Mouse (Mus musculus) layer of hippocampus, adult 2 months (tissue): ENCODE results near the gene Nudt22. TPM values are rescaled to one million over a fixed set of nuclear protein-coding genes. Genes with fewer than 3 reads are reported as not detected.
A peak's percentile ranks its signal among the peaks of the same experiment; 100 is the strongest.
"Not testable (repeated sequence)": the region's sequence is repeated elsewhere in the genome, so short reads cannot be mapped to it uniquely, and the experiment has no call there.

Experiments
- DNase-seq, 2 experiments: peaks; one replicate each; pipeline ENCODE4 v3.0.0; 2022; ENCODE audit warnings: low spot score in 2 of 2
- H3K27ac ChIP-seq: fragments of 200-600 bp; 2 replicates; pipeline ENCODE4 v1.8.1; 2022
- H3K4me3 ChIP-seq: fragments of 200-600 bp; 2 replicates; pipeline ENCODE4 v1.8.1; 2022; ENCODE audit warnings: mild to moderate bottlenecking
- CTCF ChIP-seq: fragments of 200-600 bp; conservative IDR thresholded peaks from 2 replicates; pipeline ENCODE4 v1.8.1; 2022; ENCODE audit warnings: antibody characterized with exemption, mild to moderate bottlenecking, moderate library complexity
- total RNA-seq, 2 experiments: library from RNA; stranded (reverse); gene quantifications; 2 replicates each; pipeline ENCODE4 v1.2.3; 2021

Gene Nudt22
- total RNA-seq, 2 experiments from 2014 or later, result 13.2 to 15.5 TPM

DNA sequence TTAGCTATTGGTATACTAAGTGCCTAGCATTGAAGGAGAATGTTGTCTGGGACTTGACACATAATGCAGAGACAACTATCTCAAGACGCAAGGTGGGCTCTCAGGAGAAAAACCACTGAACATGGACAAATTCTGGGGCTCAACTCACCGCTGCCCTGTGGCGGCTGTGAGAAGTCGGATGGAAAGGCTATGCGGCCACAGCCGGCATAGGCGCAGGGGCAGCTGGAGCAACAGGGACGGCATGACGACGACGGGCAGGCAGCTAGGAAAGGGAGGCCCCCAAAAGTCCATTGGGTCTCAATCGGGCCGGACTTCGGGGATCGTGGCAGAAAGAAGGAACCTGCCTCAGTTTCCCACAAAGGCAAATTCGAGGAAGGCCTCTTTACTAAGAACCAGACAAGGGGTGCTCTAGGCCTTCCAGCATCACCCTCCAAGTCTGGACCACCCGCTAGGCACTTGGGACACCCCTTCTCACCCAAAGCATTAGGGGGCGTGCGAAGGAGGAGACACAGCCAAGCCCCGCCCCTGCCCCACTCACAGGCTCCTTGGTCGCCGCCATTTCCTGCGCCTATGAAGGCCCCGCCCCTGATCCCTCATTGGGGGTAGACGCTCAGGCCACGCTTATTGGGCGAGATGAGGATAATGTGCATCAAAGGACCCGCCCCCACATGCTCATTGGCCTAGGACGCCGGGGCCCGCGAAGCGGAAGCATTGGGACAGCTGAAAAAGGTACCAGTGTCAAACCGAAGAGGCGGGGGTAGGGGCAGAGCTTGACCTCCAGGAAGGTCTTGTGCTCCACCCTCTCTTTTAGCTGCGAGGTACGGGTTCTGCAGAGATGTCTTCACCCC, 3.7 kb downstream of the Nudt22 start, which contains the start of gene Dnajc4:
Dnajc4 (minus strand) TSS at position 562 of the 848 bp plus-strand sequence.
- DNase-seq, result peak; percentile 94 to 97
- H3K4me3 ChIP-seq, result peak within 1 kb of the TSS; percentile 78
- peak within 1 kb of the TSS; percentile 84 for H3K27ac ChIP-seq
- TF ChIP-seq CTCF, result peak; percentile 55

DNA sequence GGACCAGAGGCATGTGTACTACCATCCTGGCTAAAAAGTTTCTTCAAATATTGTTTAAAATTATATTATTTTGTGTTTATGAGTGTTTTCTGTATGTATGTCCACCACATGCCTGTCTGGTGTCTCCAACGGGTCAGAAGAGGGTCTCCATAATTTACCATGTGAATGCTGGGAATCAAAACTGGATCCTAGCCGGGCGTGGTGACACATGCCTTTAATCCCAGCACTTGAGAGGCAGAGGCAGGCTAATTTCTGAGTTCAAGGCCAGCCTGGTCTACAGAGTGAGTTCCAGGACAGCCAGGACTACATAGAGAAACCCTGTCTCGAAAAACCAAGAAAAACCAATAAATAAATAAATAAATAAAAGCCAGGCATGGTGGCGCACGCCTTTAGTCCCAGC, 4.8 kb downstream of the Nudt22 start:
- not testable (repeated sequence) for DNase-seq, H3K27ac ChIP-seq, H3K4me3 ChIP-seq

DNA sequence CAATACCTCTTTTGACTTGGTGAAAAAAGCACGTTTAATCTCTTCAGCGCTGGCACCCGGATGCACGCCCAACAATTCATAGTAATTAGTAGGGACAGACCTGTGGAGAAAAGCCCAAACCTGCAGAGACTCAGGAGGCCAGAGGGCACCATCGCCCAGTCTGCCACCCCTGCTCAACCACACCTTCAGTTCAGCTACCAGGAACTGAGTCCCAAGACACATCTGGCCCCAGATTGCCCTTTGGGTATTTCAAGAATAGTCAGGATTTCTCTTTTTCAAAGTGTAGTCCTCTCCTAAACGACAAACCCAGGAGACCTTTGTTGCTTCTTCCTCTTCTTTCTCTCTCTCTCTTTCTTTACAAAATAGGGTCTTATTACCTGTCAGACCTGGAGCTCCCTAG, 5.2 kb downstream of the Nudt22 start:
- Histone ChIP-seq H3K4me3 (no peak overlapping the region), H3K27ac (no peak overlapping the region)
- no peak for DNase-seq
- TF ChIP-seq CTCF, result no peak

DNA sequence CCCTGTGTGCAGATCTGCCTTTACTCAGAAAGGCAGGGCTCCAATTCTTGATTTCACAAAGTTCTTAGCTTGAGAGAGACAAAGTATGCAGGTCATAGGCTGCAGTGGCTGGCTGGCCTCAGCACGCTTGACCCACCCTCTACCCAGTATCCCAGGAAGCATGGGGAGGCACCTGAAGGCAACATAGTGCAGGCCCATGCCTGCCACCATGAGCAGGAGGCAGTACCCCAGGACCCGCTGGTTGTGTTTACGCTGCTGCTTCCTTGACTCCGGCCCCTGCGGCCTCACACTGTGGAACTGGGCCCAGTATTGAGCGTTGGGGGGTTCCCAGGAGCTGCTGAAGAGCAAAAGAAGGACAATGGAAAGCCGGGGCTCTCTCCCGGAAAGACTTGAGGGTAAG, 6.7 kb downstream of the Nudt22 start:
- H3K4me3 ChIP-seq, result no peak overlapping the region
- H3K27ac ChIP-seq, result no peak overlapping the region
- TF ChIP-seq CTCF, result no peak
- no peak for DNase-seq

DNA sequence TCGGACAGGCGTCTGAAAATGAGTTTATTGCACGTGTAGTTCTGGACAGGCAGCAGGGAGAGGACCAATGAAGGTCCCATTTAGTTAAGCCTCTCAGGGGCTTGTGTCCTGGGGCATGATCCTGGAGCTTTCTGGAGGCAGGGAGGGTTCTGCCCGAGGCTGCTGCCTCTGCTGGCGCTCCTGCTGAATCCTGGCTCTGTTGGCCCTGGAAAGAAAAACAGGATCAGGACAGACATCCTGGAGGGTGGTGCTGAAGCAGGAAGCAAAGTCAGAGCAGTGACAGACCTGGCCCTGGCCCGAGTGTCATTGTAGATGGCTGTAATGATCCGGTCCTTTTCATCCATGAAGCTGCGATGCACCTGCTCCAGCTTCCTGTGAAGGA, 8.0 kb downstream of the Nudt22 start:
- Histone ChIP-seq H3K4me3 (peak overlapping the region; percentile 81), H3K27ac (peak overlapping the region; percentile 96)
- DNase-seq, result no peak
- no peak for TF ChIP-seq CTCF

DNA sequence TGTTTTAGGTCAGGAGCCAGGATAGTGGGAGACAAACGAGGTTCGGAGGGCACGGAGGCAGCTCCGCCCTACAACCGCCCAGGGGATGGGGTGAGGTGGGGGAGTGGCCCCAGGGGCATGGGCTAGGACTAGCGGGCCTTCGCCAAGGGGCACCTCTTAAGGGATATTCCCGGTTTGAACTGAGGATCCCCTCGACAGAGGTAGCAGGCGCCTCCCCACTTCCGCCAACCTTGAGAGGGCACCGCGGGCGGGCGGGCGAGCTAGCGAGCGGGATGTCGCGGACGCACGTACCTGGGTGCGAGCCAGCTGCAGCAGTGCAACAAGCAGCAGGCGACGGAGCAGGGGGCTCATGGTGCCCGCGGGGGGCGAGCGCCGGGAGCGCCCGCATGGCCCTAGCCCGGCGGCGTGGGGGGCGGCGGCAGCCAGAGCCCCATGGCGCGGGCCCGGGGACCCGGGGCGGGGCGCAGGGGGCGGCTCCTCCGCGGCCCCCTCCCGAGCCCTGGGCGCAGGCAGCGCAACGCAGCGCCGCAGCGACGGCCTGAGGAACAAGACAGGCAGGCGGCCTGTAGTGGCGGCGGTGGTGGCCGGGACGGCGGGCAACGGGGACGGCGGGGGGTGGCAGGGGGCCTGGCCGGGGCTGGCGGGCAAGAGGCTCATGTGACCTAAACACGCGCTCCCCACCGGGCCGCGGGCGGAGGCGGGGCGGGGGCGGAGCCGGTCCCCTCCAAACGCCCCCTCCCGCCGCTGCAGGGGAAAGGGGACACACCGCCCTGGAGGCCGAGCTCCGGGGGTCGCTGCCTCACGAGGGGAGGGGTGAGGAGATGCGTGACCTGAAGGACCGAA, 8.6 kb downstream of the Nudt22 start, which contains the start of gene Vegfb:
Vegfb (minus strand) TSS at position 591 of the 843 bp plus-strand sequence.
- peak within 1 kb of the TSS; percentile 81 for H3K4me3 ChIP-seq
- DNase-seq, result peak in 1 of 2 experiments; percentile 64
- peak within 1 kb of the TSS; percentile 96 for H3K27ac ChIP-seq
- no peak for TF ChIP-seq CTCF

DNA sequence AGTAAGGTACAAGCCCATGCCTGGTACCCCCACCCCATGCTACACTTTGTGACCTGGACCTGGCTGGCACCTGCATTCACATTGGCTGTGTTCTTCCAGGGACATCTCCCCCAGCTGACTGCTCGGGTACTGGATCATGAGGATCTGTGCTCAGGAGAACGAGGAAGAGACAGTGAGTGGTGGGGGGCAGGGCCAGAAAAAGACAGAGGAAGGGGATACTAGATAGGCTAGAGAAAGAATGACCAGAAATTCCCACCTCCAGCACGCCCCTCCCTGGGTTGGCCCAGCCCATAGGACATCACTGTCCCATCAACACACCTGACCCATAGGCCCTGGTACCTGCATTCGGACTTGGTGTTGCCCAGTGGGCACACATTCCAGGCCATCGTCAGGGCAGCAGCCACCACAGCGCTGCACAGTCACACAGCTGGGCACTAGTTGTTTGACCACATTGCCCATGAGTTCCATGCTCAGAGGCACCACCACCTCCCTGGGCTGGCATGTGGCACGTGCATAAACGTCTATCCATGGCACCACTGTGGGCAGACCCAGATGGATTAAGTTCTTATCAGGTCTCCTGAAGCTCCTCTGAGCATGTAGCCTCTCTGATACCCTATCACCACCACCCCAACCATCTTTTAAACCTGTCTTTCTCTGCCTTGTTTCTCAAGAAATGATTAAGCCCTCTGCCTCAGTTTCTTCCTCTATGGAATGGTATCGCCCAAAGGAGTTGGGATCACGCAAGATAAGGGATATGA, 9.8 kb downstream of the Nudt22 start:
- Histone ChIP-seq H3K27ac (peak overlapping the region; percentile 96), H3K4me3 (peak overlapping the region; percentile 81)
- no peak for TF ChIP-seq CTCF
- DNase-seq, result no peak

DNA sequence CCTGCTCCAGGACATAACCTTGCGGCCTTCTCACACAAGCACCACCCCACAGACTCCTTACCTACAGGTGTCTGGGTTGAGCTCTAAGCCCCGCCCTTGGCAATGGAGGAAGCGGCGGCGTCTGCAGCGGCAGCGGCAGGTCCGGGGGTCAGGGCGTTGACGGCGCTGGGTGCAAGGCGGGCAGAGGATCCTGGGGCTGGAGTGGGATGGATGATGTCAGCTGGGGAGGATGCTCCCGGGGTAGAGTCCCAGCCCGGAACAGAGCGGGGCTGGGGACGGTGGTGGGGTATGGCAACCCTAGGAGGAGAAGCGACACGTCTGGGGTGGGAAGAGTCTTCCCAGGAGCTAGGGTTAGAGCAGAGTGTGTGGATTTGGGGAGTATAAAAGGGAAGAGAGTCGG, 10.6 kb downstream of the Nudt22 start:
- DNase-seq, result no peak
- Histone ChIP-seq H3K4me3 (no peak overlapping the region), H3K27ac (no peak overlapping the region)
- no peak for TF ChIP-seq CTCF

DNA sequence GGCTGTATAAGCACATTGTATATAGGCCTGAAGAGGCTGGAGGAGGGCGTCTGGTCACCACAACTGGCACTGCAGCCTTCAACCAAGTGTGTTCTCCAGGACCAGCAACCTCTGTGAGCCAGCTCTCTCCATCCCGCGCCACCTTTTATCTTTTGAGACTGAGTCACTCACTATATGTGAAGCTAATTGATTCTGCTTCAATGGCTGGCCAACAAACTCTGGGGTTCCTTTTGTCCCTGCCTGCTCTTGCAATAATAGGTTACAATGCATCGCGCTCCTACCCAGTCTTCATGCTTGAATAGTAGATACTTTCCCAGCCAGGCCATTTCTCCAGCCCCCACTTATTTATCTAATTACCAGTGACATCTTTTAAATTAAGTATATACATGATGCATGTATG, 12.3 kb downstream of the Nudt22 start:
- no peak overlapping the region for H3K4me3 ChIP-seq
- H3K27ac ChIP-seq, result no peak overlapping the region
- no peak for TF ChIP-seq CTCF
- no peak for DNase-seq

DNA sequence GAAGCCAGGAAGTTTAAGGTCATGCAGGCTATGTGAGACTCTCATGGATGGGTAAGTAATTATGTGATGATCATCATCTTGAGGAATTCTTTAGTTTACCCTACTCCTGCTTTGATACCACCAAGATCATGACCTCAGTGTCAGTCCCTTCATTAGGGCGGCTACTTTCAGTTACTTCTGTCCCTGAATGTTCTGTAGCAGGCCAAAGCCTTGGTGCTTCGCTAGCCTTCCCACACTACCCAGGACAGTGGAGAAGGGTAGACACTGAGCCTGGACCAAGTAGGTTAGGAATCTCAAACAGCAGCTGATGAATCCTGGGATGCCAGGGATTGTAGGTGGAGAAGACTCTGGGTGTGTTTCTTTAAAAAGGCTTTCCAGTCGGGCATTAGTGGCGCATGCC, 14.5 kb downstream of the Nudt22 start:
- H3K27ac ChIP-seq, result peak overlapping the region; percentile 98
- H3K4me3 ChIP-seq, result no peak overlapping the region
- no peak for DNase-seq
- no peak for TF ChIP-seq CTCF

DNA sequence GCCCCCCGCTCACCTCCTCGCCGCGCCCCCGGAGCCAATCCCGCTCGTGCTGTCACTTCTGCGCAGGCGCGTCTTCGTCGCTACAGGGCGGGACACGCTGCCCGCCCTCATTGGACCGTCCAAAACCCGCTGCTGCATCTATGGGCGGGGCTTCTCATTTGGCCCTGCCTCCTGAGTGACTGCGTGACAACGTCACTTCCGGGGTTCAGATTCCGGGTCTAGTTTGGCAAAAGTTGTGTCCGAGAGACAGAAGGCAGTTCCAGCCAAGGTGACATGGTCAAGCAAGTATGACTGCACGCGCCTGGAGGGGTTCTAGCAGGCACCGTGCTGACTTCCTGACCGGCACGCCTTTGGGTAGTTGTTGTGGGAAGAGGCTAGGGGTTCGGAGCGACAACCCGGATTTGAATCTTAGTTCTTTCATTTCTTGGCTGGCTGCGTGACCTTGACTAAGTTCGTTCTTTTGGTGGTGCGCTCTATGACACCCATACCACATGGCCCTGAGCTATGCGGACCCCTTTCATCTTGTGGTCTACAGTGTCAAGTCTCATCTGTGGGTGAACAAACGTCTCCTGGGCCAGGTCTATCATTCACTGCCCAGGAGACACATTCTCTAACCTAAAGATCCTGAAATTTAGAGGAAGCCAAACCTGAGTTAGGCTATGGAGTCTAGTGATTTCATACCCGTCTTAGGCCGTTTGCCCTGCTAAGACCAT, 15.4 kb downstream of the Nudt22 start, which contains the start of gene Fkbp2:
Fkbp2 (minus strand) TSS at position 121 of the 713 bp plus-strand sequence.
- peak within 1 kb of the TSS; percentile 98 for H3K27ac ChIP-seq
- H3K4me3 ChIP-seq, result peak within 1 kb of the TSS; percentile 75
- no peak for TF ChIP-seq CTCF
- peak; percentile 98 for DNase-seq
